Mouse (Mus musculus): ENCODE data around the gene Gm37419.

The Gm37419 gene

DNA sequence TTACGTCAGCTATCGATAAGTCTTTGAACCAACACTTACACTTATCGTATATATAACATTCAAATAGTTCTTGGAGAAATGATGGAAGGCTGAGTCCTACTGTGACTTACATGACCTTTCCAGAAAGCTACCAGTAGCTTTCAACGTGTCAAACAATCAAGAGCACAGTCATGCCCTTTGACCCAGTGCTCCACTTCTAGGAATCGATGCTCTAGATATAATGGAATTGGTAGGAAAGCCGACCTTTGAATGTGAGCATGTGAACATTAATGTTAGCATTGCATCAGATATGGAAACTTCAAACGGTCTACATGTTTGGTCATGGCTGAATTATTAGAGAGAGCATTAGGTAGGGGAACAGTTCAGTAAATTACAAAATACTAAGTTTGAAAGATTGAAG, 8.1 kb downstream of the Gm37419 start:
- no peak for DNase-seq (ENCODE audit: low spot score in 2 of 2)

- DNase-seq (ENCODE audit: low spot score in 2 of 2): no peak
Measured at GRCm38 (mm10) chr16:23997228-23997627, 8.9 kb downstream of the Gm37419 start.

DNA sequence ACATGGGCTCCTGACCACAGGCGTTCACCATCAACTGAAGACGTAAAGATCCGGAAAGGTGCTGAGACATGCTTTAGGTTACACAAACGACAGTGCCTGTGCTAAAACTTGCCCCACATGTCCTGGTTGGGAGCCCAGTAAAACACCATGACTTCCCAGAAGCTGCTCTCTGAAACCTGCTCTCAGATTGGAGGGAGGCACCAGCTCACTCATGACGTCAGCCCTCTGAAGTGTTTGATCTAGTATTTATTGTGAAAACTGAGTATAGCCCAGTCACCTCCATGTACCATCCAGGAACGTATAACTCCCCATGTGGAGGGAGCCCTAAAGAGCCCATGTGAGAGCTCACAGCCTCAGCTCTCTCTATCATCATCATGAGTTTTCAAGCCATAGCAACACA, 9.6 kb downstream of the Gm37419 start:
- DNase-seq (ENCODE audit: low spot score in 2 of 2): no peak

DNA sequence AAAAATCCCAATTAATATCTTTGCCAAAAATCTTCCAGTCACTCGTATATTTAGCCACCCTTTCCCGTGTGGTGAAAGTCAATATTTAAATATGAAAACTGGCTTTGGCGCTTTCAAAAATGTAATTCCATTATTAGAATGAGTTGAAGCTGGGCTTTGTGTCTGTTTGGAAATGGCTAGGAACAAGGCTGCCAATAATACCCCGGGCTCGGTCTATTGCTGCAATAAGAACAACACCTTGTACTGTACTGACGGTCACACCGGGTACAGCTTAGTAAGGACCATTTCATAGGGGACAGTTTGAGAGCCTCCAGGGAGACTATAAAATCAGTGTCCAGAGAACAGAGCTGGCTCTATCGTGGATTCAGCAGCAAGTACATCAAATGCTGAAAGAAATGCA, 17.6 kb downstream of the Gm37419 start:
- DNase-seq (ENCODE audit: low spot score in 2 of 2): no peak

GRCm38 (mm10) chr16:24009891-24010290, 21.6 kb downstream of the Gm37419 start:
- no peak for DNase-seq (ENCODE audit: low spot score in 2 of 2)

DNA sequence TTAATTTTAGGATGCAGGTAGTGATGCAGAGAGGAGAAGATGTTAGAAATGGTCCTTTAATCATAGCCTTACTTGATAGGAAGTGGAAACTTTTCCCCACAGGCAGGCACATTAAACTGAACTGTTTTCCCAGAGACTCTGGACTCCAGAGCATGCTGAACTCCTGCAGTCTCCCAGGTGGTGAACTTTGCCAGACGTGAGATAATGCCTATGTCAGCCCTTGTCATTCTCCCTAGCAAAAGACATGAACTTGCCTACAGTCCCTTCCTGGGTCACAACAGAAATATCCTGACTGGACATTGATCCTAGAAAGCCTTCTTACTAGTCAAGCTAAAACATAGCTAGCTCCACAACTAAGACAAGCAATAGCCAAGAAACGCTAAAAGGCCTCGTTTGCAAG, 23.0 kb downstream of the Gm37419 start:
- no peak for DNase-seq (ENCODE audit: low spot score in 2 of 2)

GRCm38 (mm10) chr16:24012066-24012465, 23.8 kb downstream of the Gm37419 start:
- no peak for DNase-seq (ENCODE audit: low spot score in 2 of 2)

- DNase-seq (ENCODE audit: low spot score in 2 of 2): no peak
Measured at GRCm38 (mm10) chr16:24014378-24014777, 26.1 kb downstream of the Gm37419 start.

GRCm38 (mm10) chr16:24016273-24016672, 28.0 kb downstream of the Gm37419 start:
- DNase-seq (ENCODE audit: low spot score in 2 of 2): no peak

GRCm38 (mm10) chr16:24016742-24017141, 28.5 kb downstream of the Gm37419 start:
- DNase-seq (ENCODE audit: low spot score in 2 of 2): no peak

DNA sequence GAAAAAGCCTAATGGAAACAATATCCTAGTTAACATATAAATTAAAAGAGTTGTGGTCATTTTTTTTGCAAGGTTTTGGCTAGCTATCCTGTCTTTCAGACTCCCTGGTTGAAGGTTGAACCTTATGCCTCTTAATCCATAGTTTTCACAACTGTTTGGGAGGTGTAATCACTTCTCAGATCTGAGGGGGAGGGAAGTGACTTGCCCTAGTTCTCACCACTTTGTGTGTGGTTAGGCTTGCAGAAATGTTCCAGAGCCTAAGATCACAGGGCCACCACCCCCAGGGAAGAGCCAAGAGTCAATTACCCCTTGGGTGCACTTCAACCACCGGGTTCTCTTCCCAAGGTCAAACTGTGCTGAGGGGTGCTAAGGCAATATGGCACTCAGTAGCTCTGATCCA, 33.4 kb downstream of the Gm37419 start:
- DNase-seq (ENCODE audit: low spot score in 2 of 2): no peak

GRCm38 (mm10) chr16:24022605-24023004, 34.3 kb downstream of the Gm37419 start:
- no peak for DNase-seq (ENCODE audit: low spot score in 2 of 2)

DNA sequence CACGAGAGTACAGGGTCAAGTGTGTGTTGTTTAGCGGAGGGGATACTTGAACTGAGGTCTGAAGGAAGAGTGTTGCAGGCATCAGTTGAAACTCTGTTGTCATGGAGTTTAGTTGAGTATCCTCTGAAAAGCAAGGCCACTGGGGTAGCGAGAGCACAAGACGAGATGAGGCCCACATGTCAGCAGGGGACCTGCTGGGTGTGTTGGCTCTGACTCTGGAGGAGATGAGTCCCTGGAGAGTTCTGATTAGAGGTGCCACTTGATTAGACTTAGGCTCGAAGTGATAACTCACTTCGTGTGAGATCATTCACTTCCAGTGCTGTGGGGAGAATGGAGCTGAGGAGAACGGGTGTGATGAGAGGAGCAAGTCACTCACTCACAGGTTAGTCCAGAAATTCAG, 37.2 kb downstream of the Gm37419 start:
- no peak for DNase-seq (ENCODE audit: low spot score in 2 of 2)

- no peak for DNase-seq (ENCODE audit: low spot score in 2 of 2)
Measured at GRCm38 (mm10) chr16:24029965-24030672, 41.8 kb downstream of the Gm37419 start.

- no peak for DNase-seq (ENCODE audit: low spot score in 2 of 2)
Measured at GRCm38 (mm10) chr16:24033259-24033658, 45.0 kb downstream of the Gm37419 start.

- no peak for DNase-seq (ENCODE audit: low spot score in 2 of 2)
Measured at GRCm38 (mm10) chr16:24034450-24034849, 46.2 kb downstream of the Gm37419 start.

DNA sequence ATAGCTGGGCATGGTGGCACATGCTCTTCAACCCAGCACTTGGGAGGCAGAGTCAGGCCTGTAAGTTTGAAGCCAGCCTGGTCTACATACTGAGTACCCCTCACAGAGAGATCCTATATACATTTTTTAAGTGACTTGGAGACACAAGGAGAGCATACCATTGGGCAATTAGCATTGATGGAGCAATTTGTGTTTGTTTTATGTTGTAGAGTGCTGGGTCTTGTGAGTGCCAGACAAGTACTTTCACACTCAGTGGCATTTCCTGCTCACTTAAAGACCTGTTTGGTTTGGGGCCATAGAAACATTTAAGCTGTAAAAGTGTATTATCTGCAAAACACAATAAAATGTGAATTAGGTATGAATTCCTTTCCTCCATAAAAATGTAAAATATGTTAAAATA, 47.5 kb downstream of the Gm37419 start:
- DNase-seq (ENCODE audit: low spot score in 2 of 2): no peak

GRCm38 (mm10) chr16:24036398-24036797, 48.1 kb downstream of the Gm37419 start:
- DNase-seq (ENCODE audit: low spot score in 2 of 2): no peak

All from spleen, postnatal 10 days (tissue).